Mouse (Mus musculus): Measurements from ENCODE around the gene Txnl4b. TPM values are rescaled to one million over a fixed set of nuclear protein-coding genes. Genes with fewer than 3 reads are reported as not detected.

Gene Txnl4b
- polyA plus RNA-seq (2015; fragmentation: Nextera tagmentation; extraction: Ambion mirVana) = 30.8 and 32.4 TPM in 2 replicates

DNA sequence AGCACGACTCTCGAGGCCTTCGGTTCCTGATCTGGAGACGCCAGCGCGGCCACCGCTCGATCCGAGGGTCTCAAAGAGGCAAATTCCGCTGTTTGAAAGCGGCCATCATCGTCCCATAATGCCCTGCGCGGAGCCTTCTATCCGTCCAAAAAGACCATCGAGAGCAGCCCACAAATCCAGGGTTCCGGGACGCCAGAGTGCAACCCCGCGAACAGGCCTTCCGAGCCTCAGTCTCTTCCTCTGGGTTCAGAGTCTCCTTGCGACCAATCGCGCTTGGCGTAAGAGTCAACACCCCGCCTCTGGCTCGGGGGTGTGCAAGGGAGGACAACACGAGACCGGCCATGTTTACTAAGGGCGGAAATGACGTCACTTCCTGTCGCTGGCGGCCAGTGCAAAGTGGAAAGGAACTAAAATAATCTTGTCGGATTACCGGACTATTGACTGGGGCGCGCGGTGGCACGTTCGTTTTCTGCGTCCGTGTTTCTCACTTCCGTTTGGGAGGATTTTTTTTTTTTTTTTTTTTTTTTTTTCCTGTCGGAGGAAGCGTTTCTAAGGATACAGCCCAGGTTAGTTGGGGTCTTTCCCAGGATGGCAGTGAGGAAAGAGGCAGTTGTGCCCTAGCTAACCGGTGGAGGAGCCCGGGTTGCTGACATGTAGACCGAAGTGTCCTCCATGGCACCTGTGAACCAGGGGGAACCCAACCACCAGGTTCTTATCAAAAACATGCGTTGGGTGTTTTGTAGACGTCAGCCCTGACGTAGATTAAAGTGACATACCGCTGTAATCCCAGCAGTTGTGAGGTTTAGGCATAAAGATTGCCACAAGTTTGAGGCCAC, at the start of gene Txnl4b, which contains the start of gene Dhx38:
Txnl4b (plus strand) TSS at position 395 of the 836 bp plus-strand sequence.
Dhx38 (minus strand) TSS at position 364 of the 836 bp plus-strand sequence.
- H3K27me3 ChIP-seq = no peaks in the 10 kb centered on the region
- under 1% methylated on average over 52 of the region's 52 CpGs for WGBS
- peak within 1 kb of the TSS; percentile 93 for H3K9ac ChIP-seq
- peaks cover 25% of the 10 kb centered on the region for H3K4me1 ChIP-seq (replicated peaks)
- peak within 1 kb of the TSS; percentile 93 for H3K27ac ChIP-seq
- peak within 1 kb of the TSS; percentile 91 for H3K4me3 ChIP-seq
- ATAC-seq (ENCODE audit: low FRiP score) = peak; percentile 100
- H3K9me3 ChIP-seq = no peaks in the 10 kb centered on the region
- peak within 1 kb of the TSS; percentile 92 for H3K4me2 ChIP-seq
- peaks cover 37% of the 10 kb centered on the region for H3K36me3 ChIP-seq

DNA sequence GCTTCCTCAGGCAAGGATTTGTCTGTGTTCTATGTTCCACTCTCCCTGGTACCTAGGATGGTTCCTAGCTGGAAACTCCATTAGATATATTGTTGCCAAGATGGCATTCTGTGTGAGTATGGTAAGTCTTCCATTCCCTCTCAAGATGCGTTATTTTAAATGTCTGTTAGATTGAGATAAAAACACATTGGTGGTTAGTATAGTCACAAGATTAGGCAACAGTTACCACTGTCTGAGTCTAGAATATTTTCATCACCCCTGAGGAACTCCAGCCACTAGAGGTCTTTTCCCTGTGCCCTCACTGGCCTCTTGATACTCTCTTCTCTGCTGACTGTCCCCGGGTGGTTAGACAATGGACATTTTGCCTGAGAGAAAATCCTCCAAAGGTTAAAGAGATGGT, 41.7 kb upstream of the Txnl4b start:
- H3K36me3 ChIP-seq = no peaks in the 10 kb centered on the region
- 86% methylated on average over 2 of the region's 2 CpGs for WGBS
- H3K4me2 ChIP-seq = no peak overlapping the region
- H3K4me1 ChIP-seq (replicated peaks) = no peaks in the 10 kb centered on the region
- no peak overlapping the region for H3K27ac ChIP-seq
- no peak overlapping the region for H3K9ac ChIP-seq
- no peaks in the 10 kb centered on the region for H3K9me3 ChIP-seq
- ATAC-seq (ENCODE audit: low FRiP score) = no peak
- H3K4me3 ChIP-seq = no peak overlapping the region
- no peaks in the 10 kb centered on the region for H3K27me3 ChIP-seq

DNA sequence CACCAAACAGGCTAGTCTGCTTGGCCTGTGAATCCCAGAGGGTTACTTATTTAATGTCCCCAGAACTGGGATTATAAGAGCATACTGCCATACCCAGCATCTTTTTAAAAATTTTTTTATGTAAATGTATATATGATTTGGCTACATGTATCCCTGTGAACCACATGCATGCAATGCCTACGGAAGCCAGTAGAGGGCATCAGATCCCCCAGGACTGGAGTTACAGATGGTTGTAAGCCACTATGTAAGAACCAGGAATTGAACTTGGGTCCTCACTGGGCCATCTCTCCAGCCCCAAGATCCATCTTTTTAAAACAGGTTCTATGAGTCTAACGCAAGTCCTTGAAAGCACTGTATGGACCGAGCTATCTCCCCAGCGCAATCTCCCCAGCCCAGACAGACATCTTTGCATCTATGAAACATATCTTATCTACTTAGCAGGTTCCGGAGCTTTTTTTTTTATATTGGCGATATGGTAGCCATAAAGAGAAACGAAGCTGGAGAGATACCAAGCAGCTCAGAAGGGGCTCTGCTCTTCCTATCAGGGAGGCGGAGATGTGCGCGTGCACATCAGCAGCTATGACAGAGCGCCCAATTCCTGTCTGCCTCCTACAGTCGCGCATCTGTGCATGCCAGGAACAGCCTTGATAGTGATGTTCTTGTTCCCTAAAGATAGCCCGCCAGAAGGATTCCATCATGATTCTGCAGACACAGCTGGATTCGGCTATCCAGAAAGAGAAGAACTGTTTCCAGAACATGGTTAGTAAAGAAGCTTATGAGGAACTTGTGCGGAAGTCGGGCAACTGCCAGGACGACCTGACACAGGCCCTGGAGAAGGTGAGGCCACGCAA, 30.3 kb upstream of the Txnl4b start:
- Histone ChIP-seq H3K27me3 (no peaks in the 10 kb centered on the region), H3K36me3 (no peaks in the 10 kb centered on the region), H3K4me1 (replicated peaks) (no peaks in the 10 kb centered on the region; the same call in 1 of the 2 replicates), H3K9me3 (no peaks in the 10 kb centered on the region), H3K4me2 (no peak overlapping the region), H3K9ac (no peak overlapping the region), H3K4me3 (no peak overlapping the region), H3K27ac (peak overlapping the region; percentile 75; the same call in 1 of the 2 replicates)
- no peak for ATAC-seq (ENCODE audit: low FRiP score)
- 86% methylated on average over 19 of the region's 19 CpGs for WGBS

GRCm38 (mm10) chr8:109536703-109537102, 29.0 kb upstream of the Txnl4b start:
- peak overlapping the region; percentile 75 for H3K27ac ChIP-seq
- no peak overlapping the region for H3K9ac ChIP-seq
- H3K9me3 ChIP-seq = no peaks in the 10 kb centered on the region
- WGBS = 7% methylated on average over 5 of the region's 5 CpGs
- H3K4me1 ChIP-seq (replicated peaks) = no peaks in the 10 kb centered on the region; the same call in 1 of the 2 replicates
- peak; percentile 79 for ATAC-seq (ENCODE audit: low FRiP score)
- H3K4me3 ChIP-seq = no peak overlapping the region
- no peak overlapping the region for H3K4me2 ChIP-seq
- H3K27me3 ChIP-seq = no peaks in the 10 kb centered on the region
- H3K36me3 ChIP-seq = no peaks in the 10 kb centered on the region

DNA sequence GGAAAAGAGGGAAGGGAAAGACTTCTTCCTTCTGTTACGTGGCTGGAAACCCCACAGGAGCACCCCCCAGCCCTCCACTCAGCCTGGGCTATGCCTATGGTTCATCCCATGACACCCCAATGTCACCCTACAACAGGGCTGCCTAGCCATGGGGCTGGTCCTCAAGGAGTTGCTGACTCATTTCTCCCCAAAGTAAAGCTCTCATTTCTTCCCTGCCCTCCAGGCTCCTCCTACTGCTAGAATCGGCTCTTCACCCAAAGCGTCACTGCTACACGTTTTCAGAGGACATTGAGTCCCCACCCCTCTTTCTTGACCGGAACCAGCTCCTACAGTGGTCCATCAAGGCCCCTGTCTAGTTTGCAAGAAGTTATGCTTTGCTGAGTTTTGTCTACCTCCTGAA, 23.5 kb upstream of the Txnl4b start:
- 78% methylated on average over 5 of the region's 5 CpGs for WGBS
- Histone ChIP-seq H3K27me3 (no peaks in the 10 kb centered on the region), H3K27ac (no peak overlapping the region), H3K9me3 (no peaks in the 10 kb centered on the region), H3K9ac (no peak overlapping the region), H3K4me3 (no peak overlapping the region), H3K4me1 (replicated peaks) (no peaks in the 10 kb centered on the region), H3K4me2 (no peak overlapping the region), H3K36me3 (peaks cover 16% of the 10 kb centered on the region)
- ATAC-seq (ENCODE audit: low FRiP score) = no peak

DNA sequence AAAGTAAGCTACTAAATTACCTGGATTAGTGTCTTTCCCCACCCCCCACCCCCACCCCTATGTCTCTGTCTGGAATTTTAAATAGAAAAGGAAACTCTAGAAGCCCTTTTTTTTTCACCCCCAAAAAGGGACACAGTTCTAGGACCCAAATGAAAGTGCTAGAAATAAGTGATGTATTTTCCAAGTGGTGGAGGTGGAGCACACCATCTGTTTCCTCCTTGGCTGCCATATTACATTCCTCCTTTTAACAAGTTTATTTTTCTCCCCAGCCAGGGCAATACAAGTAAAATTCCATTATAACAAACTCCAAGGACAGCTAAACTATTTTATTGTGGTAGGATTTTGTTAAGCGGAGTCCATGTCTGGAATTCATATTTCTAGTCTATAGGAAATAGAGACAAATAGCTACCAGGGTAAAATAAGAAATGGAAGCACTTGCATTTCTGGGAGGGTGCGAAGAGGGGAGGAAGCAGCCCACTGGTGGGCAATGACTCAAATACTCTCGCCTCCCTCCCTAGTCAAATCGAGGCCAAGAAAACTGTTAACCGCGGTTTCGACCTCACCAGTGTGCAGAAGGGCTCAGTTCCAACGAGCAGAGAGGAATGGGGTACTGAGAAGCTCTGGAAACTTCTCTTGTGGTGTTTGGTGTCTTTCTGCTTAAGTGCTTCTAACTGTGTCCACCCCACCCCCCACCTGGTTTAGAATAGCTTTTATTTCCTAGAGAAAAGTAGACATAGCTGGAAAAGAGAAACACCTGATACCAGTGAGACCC, 22.8 kb upstream of the Txnl4b start:
- Histone ChIP-seq H3K4me1 (replicated peaks) (no peaks in the 10 kb centered on the region), H3K27ac (no peak overlapping the region), H3K27me3 (no peaks in the 10 kb centered on the region), H3K4me3 (no peak overlapping the region), H3K9me3 (no peaks in the 10 kb centered on the region), H3K9ac (no peak overlapping the region), H3K36me3 (peaks cover 24% of the 10 kb centered on the region), H3K4me2 (no peak overlapping the region)
- no peak for ATAC-seq (ENCODE audit: low FRiP score)
- WGBS = 86% methylated on average over 8 of the region's 8 CpGs

GRCm38 (mm10) chr8:109544049-109544448, 21.6 kb upstream of the Txnl4b start:
- Histone ChIP-seq H3K9ac (no peak overlapping the region), H3K4me3 (no peak overlapping the region), H3K27me3 (no peaks in the 10 kb centered on the region), H3K9me3 (no peaks in the 10 kb centered on the region), H3K36me3 (peaks cover 35% of the 10 kb centered on the region), H3K4me1 (replicated peaks) (no peaks in the 10 kb centered on the region), H3K27ac (no peak overlapping the region), H3K4me2 (no peak overlapping the region)
- ATAC-seq (ENCODE audit: low FRiP score) = no peak
- 53% methylated on average over 3 of the region's 3 CpGs for WGBS

- no peak for ATAC-seq (ENCODE audit: low FRiP score)
- 49% methylated on average over 3 of the region's 3 CpGs for WGBS
Measured at GRCm38 (mm10) chr8:109551663-109552062, 14.0 kb upstream of the Txnl4b start.

DNA sequence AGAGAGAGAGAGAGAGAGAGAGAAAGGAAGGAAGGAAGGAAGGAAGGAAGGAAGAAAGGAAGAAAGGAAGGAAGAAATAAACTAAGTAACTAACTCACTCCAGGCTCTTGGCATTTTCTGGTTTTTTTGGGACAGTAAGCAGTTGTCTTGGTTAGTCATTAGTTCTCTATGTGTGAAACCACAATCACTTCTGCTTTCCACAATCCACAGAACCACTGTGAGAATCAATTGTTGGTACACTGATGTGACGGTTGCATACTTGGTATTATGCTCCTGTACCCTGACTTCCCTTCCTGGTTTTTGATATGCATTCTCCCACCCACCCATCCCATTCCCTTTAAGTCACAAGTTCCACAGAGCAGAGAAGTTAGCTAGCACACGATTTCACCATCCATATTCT, 1.8 kb upstream of the Txnl4b start:
- 78% methylated on average over 2 of the region's 2 CpGs for WGBS
- ATAC-seq (ENCODE audit: low FRiP score) = no peak
- no peak overlapping the region for H3K9ac ChIP-seq
- peaks cover 39% of the 10 kb centered on the region for H3K36me3 ChIP-seq
- peaks cover 25% of the 10 kb centered on the region for H3K4me1 ChIP-seq (replicated peaks)
- peak overlapping the region; percentile 92; the same call in 1 of the 2 replicates for H3K4me2 ChIP-seq
- H3K9me3 ChIP-seq = no peaks in the 10 kb centered on the region
- no peaks in the 10 kb centered on the region for H3K27me3 ChIP-seq
- peak overlapping the region; percentile 91; the same call in 1 of the 2 replicates for H3K4me3 ChIP-seq
- no peak overlapping the region for H3K27ac ChIP-seq

More at GRCm38 (mm10) chr8:109551663-109552062, 14.0 kb upstream of the Txnl4b start:
- no peak overlapping the region for H3K27ac ChIP-seq
- H3K4me2 ChIP-seq = no peak overlapping the region
- H3K4me3 ChIP-seq = no peak overlapping the region
- no peak overlapping the region for H3K9ac ChIP-seq
- H3K27me3 ChIP-seq = no peaks in the 10 kb centered on the region
- H3K9me3 ChIP-seq = no peaks in the 10 kb centered on the region
- peaks cover 100% of the 10 kb centered on the region for H3K36me3 ChIP-seq
- no peaks in the 10 kb centered on the region for H3K4me1 ChIP-seq (replicated peaks)

- 4% methylated on average over 10 of the region's 10 CpGs for WGBS
- Histone ChIP-seq H3K4me2 (peak overlapping the region; percentile 92), H3K4me1 (replicated peaks) (peaks cover 25% of the 10 kb centered on the region), H3K9ac (peak overlapping the region; percentile 93), H3K9me3 (no peaks in the 10 kb centered on the region), H3K4me3 (peak overlapping the region; percentile 91), H3K27me3 (no peaks in the 10 kb centered on the region), H3K36me3 (peaks cover 37% of the 10 kb centered on the region), H3K27ac (peak overlapping the region; percentile 93)
- ATAC-seq (ENCODE audit: low FRiP score) = no peak
Measured at GRCm38 (mm10) chr8:109564766-109565165, 926 bp upstream of the Txnl4b start.

DNA sequence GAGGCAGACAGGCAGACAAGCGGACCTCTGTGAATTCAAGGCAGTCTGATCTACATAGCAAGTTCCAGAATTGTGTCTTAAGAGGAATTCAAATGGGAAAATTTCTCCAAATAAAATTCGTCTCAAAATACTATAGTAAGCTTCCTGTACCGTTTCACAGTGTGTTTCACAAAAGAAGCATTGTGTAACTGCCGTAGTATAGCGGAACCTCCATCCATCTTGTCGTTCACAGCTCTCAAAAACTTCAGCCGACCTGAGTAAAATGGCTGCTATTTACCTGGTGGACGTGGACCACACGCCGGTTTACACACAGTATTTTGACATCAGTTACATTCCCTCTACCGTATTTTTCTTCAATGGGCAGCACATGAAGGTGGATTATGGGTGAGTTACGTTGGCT, 5.4 kb downstream of the Txnl4b start:
- H3K4me2 ChIP-seq = no peak overlapping the region
- ATAC-seq (ENCODE audit: low FRiP score) = no peak
- H3K4me1 ChIP-seq (replicated peaks) = peaks cover 8% of the 10 kb centered on the region
- H3K4me3 ChIP-seq = no peak overlapping the region
- no peak overlapping the region for H3K27ac ChIP-seq
- peaks cover 22% of the 10 kb centered on the region for H3K36me3 ChIP-seq
- no peak overlapping the region for H3K9ac ChIP-seq
- H3K9me3 ChIP-seq = no peaks in the 10 kb centered on the region
- WGBS = 89% methylated on average over 12 of the region's 12 CpGs
- no peaks in the 10 kb centered on the region for H3K27me3 ChIP-seq
